17 mouse cellular contexts compared by ENCODE assay signal in the genomic region with DNA sequence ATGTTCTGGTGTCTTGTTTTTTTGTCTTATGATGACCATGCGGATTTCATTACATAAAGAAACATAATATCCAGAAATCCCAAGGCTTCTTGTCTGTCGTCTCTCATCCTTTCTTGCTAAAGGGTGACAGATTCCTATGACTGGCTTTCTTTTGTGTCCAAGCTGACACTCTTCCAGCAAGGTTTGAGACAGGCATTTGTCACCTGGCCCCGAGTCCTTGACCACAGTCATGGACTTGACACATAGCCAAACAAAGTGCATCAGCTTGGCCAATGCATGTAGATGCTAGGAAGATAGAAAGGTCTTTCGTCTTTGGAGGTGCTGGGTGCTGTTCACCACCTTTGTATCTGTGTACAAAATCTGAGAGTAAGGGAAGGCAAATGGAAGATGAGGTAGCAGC.
"Had no signal": no experiment of that assay in that cellular context is flagged by ENCODE, and none has a peak within 500 bp of the region (broad histone marks: within the 10 kb centered on the region; RNA-seq: fewer than 3 reads in every experiment).

No protein-coding gene starts in this region.

- H3K4me3 ChIP-seq: midbrain, embryonic 10.5 days; midbrain, embryonic 13.5 days; midbrain, embryonic 15.5 days; myocyte; neural tube, embryonic 12.5 days had no signal

- H3K36me3 ChIP-seq: midbrain, embryonic 10.5 days; midbrain, embryonic 13.5 days; midbrain, embryonic 15.5 days; neural tube, embryonic 12.5 days had no signal

- H3K4me2 ChIP-seq: lung, embryonic 14.5 days; midbrain, embryonic 13.5 days; midbrain, embryonic 15.5 days; neural tube, embryonic 12.5 days had no signal

- DNase-seq: lung, adult 18-20 months; lung, embryonic 14.5 days; lung, postnatal 10 days; lung, postnatal 4 days; retina, postnatal 1 day; right cerebral cortex, adult 18-20 months; right cerebral cortex, postnatal 25 days; right cerebral cortex, postnatal 4 days; spleen, adult 18-20 months; thymus, adult 18-20 months; thymus, postnatal 14 days; thymus, postnatal 36 days had no signal

- H3K27me3 ChIP-seq: midbrain, embryonic 13.5 days; midbrain, embryonic 15.5 days; neural tube, embryonic 12.5 days had no signal

- ATAC-seq: midbrain, embryonic 13.5 days; midbrain, embryonic 15.5 days had no signal

- H3K9me3 ChIP-seq: midbrain, embryonic 10.5 days; midbrain, embryonic 13.5 days; midbrain, embryonic 15.5 days; neural tube, embryonic 12.5 days had no signal

- H3K4me1 ChIP-seq: midbrain, embryonic 13.5 days; midbrain, embryonic 15.5 days; neural tube, embryonic 12.5 days had no signal

- H3K9ac ChIP-seq: lung, embryonic 14.5 days; midbrain, embryonic 13.5 days; midbrain, embryonic 15.5 days; neural tube, embryonic 12.5 days had no signal

- H3K27ac ChIP-seq: midbrain, embryonic 10.5 days; midbrain, embryonic 13.5 days; midbrain, embryonic 15.5 days; neural tube, embryonic 12.5 days had no signal
